Mouse (Mus musculus) regulatory T cell (primary cell): ENCODE data around the gene Ptpn14.

Experiments
- in situ Hi-C: fragments of 300-600 bp; cut with MboI, MseI; formaldehyde crosslinking; loops from one replicate; pipeline ENCODE4 v1.15.1; 2025; ENCODE audit warnings: high pct_unique_total_duplicates

The Ptpn14 gene

GRCm38 (mm10) chr1:189864301-189864700 is 136.2 kb downstream of the Ptpn14 start:
- in situ Hi-C loops = no loop called here

- in situ Hi-C loops = no loop called here
Observed at GRCm38 (mm10) chr1:189864846-189865560, 136.9 kb downstream of the Ptpn14 start.

- in situ Hi-C loops = no loop called here
Observed at GRCm38 (mm10) chr1:189866621-189867020, 138.6 kb downstream of the Ptpn14 start.

GRCm38 (mm10) chr1:189867034-189867433 is 139.0 kb downstream of the Ptpn14 start:
- in situ Hi-C loops = no loop called here

- in situ Hi-C loops = no loop called here
Observed at GRCm38 (mm10) chr1:189867497-189867896, 139.4 kb downstream of the Ptpn14 start.

- in situ Hi-C loops = no loop called here
Observed at GRCm38 (mm10) chr1:189868036-189868435, 140.0 kb downstream of the Ptpn14 start.

GRCm38 (mm10) chr1:189869651-189870270 is 141.7 kb downstream of the Ptpn14 start:
- in situ Hi-C loops = no loop called here

- in situ Hi-C loops = no loop called here
Observed at GRCm38 (mm10) chr1:189870539-189870938, 142.5 kb downstream of the Ptpn14 start.

GRCm38 (mm10) chr1:189871625-189872024 is 143.6 kb downstream of the Ptpn14 start:
- in situ Hi-C loops = no loop called here

- in situ Hi-C loops = no loop called here
Observed at GRCm38 (mm10) chr1:189872050-189872449, 144.0 kb downstream of the Ptpn14 start.

- in situ Hi-C loops = no loop called here
Observed at GRCm38 (mm10) chr1:189873591-189873990, 145.5 kb downstream of the Ptpn14 start.

GRCm38 (mm10) chr1:189875439-189875861 is 147.4 kb downstream of the Ptpn14 start:
- in situ Hi-C loops = no loop called here

GRCm38 (mm10) chr1:189876162-189876561 is 148.1 kb downstream of the Ptpn14 start:
- in situ Hi-C loops = no loop called here

- in situ Hi-C loops = no loop called here
Observed at GRCm38 (mm10) chr1:189879212-189879611, 151.1 kb downstream of the Ptpn14 start.

GRCm38 (mm10) chr1:189879965-189880364 is 151.9 kb downstream of the Ptpn14 start:
- in situ Hi-C loops = no loop called here

- in situ Hi-C loops = no loop called here
Observed at GRCm38 (mm10) chr1:189880745-189881144, 152.7 kb downstream of the Ptpn14 start.

GRCm38 (mm10) chr1:189882886-189883285 is 154.8 kb downstream of the Ptpn14 start:
- in situ Hi-C loops = no loop called here

- in situ Hi-C loops = no loop called here
Observed at GRCm38 (mm10) chr1:189883531-189884170, 155.6 kb downstream of the Ptpn14 start.

GRCm38 (mm10) chr1:189884951-189885350 is 156.9 kb downstream of the Ptpn14 start:
- in situ Hi-C loops = loop anchor here (5.0 kb wide), 1 partner anchor 87 kb away; no protein-coding TSS in a partner anchor

- in situ Hi-C loops = loop anchor here (5.0 kb wide), 1 partner anchor 86 kb away; no protein-coding TSS in a partner anchor
Observed at GRCm38 (mm10) chr1:189885975-189886374, 157.9 kb downstream of the Ptpn14 start.

GRCm38 (mm10) chr1:189887518-189887917 is 159.4 kb downstream of the Ptpn14 start:
- in situ Hi-C loops = loop anchor here (5.0 kb wide), 1 partner anchor 85 kb away; no protein-coding TSS in a partner anchor

GRCm38 (mm10) chr1:189888749-189889148 is 160.7 kb downstream of the Ptpn14 start:
- in situ Hi-C loops = loop anchor here (5.0 kb wide), 1 partner anchor 84 kb away; no protein-coding TSS in a partner anchor
